In genomic region chr1:42387919-42388684, GRCm38 (mm10) we compare ENCODE assay signal across 17 mouse cellular contexts.
DNase-seq lines count a peak whose midpoint lies in the region; ATAC-seq and TF ChIP-seq lines count a peak whose summit lies in the region.
"Had no signal": no experiment of that assay in that cellular context is flagged by ENCODE, and none has a peak within 500 bp of the region (broad histone marks: within the 10 kb centered on the region; RNA-seq: fewer than 3 reads in every experiment).

No protein-coding gene starts in this region.

- H3K79me2 ChIP-seq in heart, adult 2 months (replicated peaks; ENCODE audit: control insufficient read depth, insufficient read depth, low read length): no peaks in the 10 kb centered on the region

- TF ChIP-seq CTCF in heart, adult 2 months (IDR thresholded peaks at IDR 0.05): no peak
- TF ChIP-seq CTCF in liver, postnatal 0 days (IDR thresholded peaks at IDR 0.05; ENCODE audit: low read depth): no peak
- no peak for TF ChIP-seq CTCF in brain, embryonic 14.5 days (IDR thresholded peaks at IDR 0.05; ENCODE audit: borderline replicate concordance, extremely low read depth, insufficient read depth, insufficient read length)
- no peak for TF ChIP-seq CTCF in intestine, postnatal 0 days (IDR thresholded peaks at IDR 0.05; ENCODE audit: low read depth)

- no peak overlapping the region for H3K9ac ChIP-seq in heart, embryonic 12.5 days
- H3K9ac ChIP-seq in heart, adult 2 months (ENCODE audit: low read depth, low read length): no peak overlapping the region
- H3K9ac ChIP-seq in liver, postnatal 0 days (replicated peaks): no peak overlapping the region
- no peak overlapping the region for H3K9ac ChIP-seq in intestine, postnatal 0 days (ENCODE audit: low read depth, low read length)
- H3K9ac ChIP-seq: embryonic facial prominence, embryonic 12.5 days; limb, embryonic 15.5 days; lung, embryonic 14.5 days had no signal

- H3K9me3 ChIP-seq in heart, embryonic 12.5 days (replicated peaks): no peaks in the 10 kb centered on the region
- H3K9me3 ChIP-seq in liver, postnatal 0 days (ENCODE audit: low read length): no peaks in the 10 kb centered on the region
- no peaks in the 10 kb centered on the region for H3K9me3 ChIP-seq in intestine, postnatal 0 days (ENCODE audit: control insufficient read depth)
- H3K9me3 ChIP-seq: embryonic facial prominence, embryonic 12.5 days; limb, embryonic 15.5 days had no signal

- H3K4me3 ChIP-seq in heart, embryonic 12.5 days: no peak overlapping the region
- H3K4me3 ChIP-seq in heart, adult 2 months: no peak overlapping the region
- no peak overlapping the region for H3K4me3 ChIP-seq in liver, postnatal 0 days (ENCODE audit: low read depth, low read length)
- H3K4me3 ChIP-seq in intestine, postnatal 0 days (ENCODE audit: low read depth, low read length): no peak overlapping the region
- H3K4me3 ChIP-seq: embryonic facial prominence, embryonic 12.5 days; gastrocnemius, adult 2 months; limb, embryonic 15.5 days had no signal

- no peaks in the 10 kb centered on the region for H3K36me3 ChIP-seq in heart, embryonic 12.5 days
- no peaks in the 10 kb centered on the region for H3K36me3 ChIP-seq in heart, adult 2 months (ENCODE audit: control insufficient read depth, insufficient read depth, low read length)
- H3K36me3 ChIP-seq in liver, postnatal 0 days (replicated peaks; ENCODE audit: insufficient read depth, low read length): no peaks in the 10 kb centered on the region
- no peaks in the 10 kb centered on the region for H3K36me3 ChIP-seq in intestine, postnatal 0 days (ENCODE audit: control insufficient read depth, insufficient read depth)
- H3K36me3 ChIP-seq: embryonic facial prominence, embryonic 12.5 days; G1E; limb, embryonic 15.5 days had no signal

- no peak for ATAC-seq in heart, embryonic 12.5 days (ENCODE audit: insufficient number of reproducible peaks, low FRiP score)
- no peak for ATAC-seq in liver, postnatal 0 days
- ATAC-seq in intestine, postnatal 0 days: peak; percentile 57

- H3K27ac ChIP-seq in heart, embryonic 12.5 days (ENCODE audit: poor library complexity, severe bottlenecking): no peak overlapping the region
- H3K27ac ChIP-seq in heart, adult 2 months: no peak overlapping the region
- no peak overlapping the region for H3K27ac ChIP-seq in liver, postnatal 0 days (ENCODE audit: low read depth)
- no peak overlapping the region for H3K27ac ChIP-seq in intestine, postnatal 0 days (ENCODE audit: low read depth, low read length)
- H3K27ac ChIP-seq: embryonic facial prominence, embryonic 12.5 days; gastrocnemius, adult 2 months; limb, embryonic 15.5 days had no signal

- no peaks in the 10 kb centered on the region; the same call in 1 of the 2 replicates for H3K4me1 ChIP-seq in heart, embryonic 12.5 days (replicated peaks)
- H3K4me1 ChIP-seq in heart, adult 2 months (ENCODE audit: control insufficient read depth, insufficient read depth, low read length): no peaks in the 10 kb centered on the region
- 0 out of 2 replicates have a peak, but pooled peaks cover 3% of the 10 kb centered on the region for H3K4me1 ChIP-seq in liver, postnatal 0 days (ENCODE audit: insufficient read depth)
- H3K4me1 ChIP-seq in intestine, postnatal 0 days (replicated peaks; ENCODE audit: control insufficient read depth, insufficient read depth, low read length): no peaks in the 10 kb centered on the region
- H3K4me1 ChIP-seq: embryonic facial prominence, embryonic 12.5 days; limb, embryonic 15.5 days had no signal

- TF ChIP-seq POLR2A in heart, adult 2 months (IDR thresholded peaks at IDR 0.05; ENCODE audit: insufficient read depth, low read depth, low read length): no peak
- no peak for TF ChIP-seq POLR2A in brain, embryonic 14.5 days (IDR thresholded peaks at IDR 0.05; ENCODE audit: borderline replicate concordance, extremely low read depth, insufficient read depth, insufficient read length, poor library complexity, severe bottlenecking)

- H3K27me3 ChIP-seq in heart, embryonic 12.5 days (replicated peaks): no peaks in the 10 kb centered on the region
- no peaks in the 10 kb centered on the region for H3K27me3 ChIP-seq in heart, adult 2 months (ENCODE audit: control insufficient read depth, insufficient read depth, low read length)
- H3K27me3 ChIP-seq in liver, postnatal 0 days (ENCODE audit: insufficient read depth, low read length): no peaks in the 10 kb centered on the region
- no peaks in the 10 kb centered on the region for H3K27me3 ChIP-seq in intestine, postnatal 0 days (replicated peaks; ENCODE audit: control insufficient read depth, insufficient read depth, low read length)
- H3K27me3 ChIP-seq: embryonic facial prominence, embryonic 12.5 days; limb, embryonic 15.5 days had no signal

- WGBS in heart, embryonic 12.5 days: 36% methylated on average over 18 of the region's 18 CpGs
- WGBS in heart, adult 2 months: 41% methylated on average over 18 of the region's 18 CpGs
- WGBS in liver, postnatal 0 days (ENCODE audit: insufficient replicate concordance): 41% methylated on average over 18 of the region's 18 CpGs
- WGBS in intestine, postnatal 0 days: 28% methylated on average over 18 of the region's 18 CpGs

- intact Hi-C loops in heart, adult 2 months (cut with DNase I): no loop called here

- H3K4me2 ChIP-seq in heart, embryonic 12.5 days: peak overlapping the region; percentile 17
- 0 out of 2 replicates have a peak overlapping the region, but pooled peaks have one; percentile 18 for H3K4me2 ChIP-seq in liver, postnatal 0 days (ENCODE audit: low read depth, low read length)
- H3K4me2 ChIP-seq in intestine, postnatal 0 days (replicated peaks; ENCODE audit: low read depth): peak overlapping the region; percentile 18
- H3K4me2 ChIP-seq: embryonic facial prominence, embryonic 12.5 days; limb, embryonic 15.5 days; lung, embryonic 14.5 days had no signal

- no peak for DNase-seq in heart, adult 2 months
- DNase-seq in liver, postnatal 0 days: no peak
- no peak for DNase-seq in liver
- peak; percentile 62 for DNase-seq in brain, embryonic 14.5 days (ENCODE audit: low read depth)
- no peak for DNase-seq in adrenal gland, postnatal 14 days
- DNase-seq in gastrocnemius, adult 8-10 months (ENCODE audit: low spot score in 2 of 2): no peak
- DNase-seq: adrenal gland, postnatal 25 days; cerebellum, postnatal 25 days; gastrocnemius, adult 2 months; kidney, adult 2 months; lung, embryonic 14.5 days; thymus, postnatal 25 days had no signal

- no peak for TF ChIP-seq EP300 in heart, adult 2 months (IDR thresholded peaks at IDR 0.05; ENCODE audit: insufficient read depth, low read depth, low read length)
- no peak for TF ChIP-seq EP300 in liver, postnatal 0 days (IDR thresholded peaks at IDR 0.05; ENCODE audit: low read depth)
